Mouse (Mus musculus): ENCODE measurements around the gene Dpysl5.

Gene Dpysl5

DNA sequence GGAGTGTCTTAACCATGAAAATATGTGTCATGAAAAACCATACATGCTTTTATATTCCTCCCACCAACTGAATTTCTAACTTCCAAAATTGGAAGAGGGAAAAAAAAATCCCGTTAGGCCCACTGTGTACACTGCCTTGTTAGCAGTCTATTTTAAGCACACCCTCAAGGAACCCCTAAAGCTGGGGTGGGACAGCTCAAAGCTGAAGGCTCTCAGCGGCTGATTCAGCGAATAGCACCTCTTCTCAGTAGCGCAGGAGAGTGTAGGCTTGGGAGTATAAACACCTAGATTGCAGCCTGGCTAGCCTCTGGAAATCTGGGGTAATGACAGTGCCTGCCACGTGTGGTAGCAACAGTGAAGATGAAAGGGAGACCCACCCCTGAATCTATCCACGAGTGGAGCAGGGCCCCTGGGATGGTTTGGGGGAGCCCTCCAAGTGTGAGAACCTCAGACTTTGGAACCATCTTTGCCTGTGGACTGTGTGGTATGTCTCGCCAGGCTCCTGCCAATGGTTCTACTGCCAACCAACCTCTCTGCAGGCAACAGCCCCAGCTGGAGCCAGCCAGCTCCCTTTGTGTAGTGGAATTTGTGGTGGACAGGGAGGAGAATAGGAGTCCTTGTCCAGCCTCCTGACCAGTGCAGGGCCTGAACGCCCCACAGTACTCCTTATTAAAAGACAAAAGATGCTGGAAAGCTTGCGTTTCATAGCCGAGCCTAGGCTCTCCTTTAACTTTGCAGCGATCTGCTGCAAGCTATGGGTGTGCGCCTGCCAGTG lies 54.4 kb downstream of the Dpysl5 start:
- no peak for DNase-seq

DNA sequence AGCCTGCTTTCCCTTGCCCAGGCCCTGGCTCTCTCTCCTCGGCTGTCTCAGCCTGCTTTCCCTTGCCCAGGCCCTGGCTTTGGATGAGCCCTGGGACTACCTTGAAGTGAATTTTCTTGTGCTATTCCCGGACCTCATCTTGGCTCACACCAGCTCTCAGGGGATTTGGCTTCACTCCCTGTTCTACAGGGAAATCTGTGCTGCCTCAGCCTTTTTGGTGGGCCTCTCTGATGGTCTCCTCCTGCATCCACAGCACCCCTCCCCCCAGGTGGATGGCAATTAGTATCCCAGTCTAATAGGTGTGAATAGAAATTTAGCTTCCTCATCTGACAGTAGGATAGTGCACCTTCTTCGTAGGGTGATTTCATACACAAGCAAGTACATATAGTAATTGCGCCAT lies 56.7 kb downstream of the Dpysl5 start:
- no peak for DNase-seq

DNA sequence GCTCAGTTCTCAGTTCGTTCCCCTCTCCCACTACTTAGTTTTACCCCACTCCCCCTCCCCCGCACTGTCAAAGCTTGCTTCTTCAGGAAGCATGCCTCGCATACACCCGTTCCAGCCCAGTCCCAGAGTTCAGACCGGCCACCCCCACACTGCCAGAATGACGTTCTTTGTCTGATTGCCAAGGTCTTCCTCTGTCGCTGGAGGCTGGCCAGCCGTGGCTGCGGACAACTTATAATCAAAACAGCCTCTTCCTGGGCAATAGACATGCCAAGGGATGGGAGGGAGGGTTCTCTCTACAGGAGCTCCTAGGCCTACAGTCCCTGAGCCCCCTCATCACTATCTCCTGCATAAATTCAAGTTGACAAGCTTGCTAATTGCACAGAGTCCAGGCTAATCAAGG lies 57.2 kb downstream of the Dpysl5 start:
- peak; percentile 93 for DNase-seq

DNA sequence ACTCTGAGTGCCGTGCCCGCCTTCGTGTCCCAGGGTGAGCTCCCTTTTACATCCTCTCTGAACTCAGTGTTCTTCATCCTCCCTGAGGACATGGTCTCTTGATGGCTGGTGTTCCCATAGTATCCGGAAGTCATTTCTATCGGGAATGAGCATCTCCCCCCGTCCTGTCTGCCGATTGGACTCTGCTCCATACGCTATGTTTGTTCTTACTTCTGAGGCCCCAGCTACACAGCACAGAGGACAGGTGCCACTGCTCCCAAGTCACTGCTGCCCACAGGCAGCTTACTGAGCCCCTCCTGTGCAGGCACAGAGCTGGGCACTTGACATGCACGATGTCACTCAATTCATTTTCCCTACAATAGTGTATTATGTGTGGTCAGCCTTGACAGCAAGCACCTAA lies 57.7 kb downstream of the Dpysl5 start:
- DNase-seq = peak; percentile 22

DNA sequence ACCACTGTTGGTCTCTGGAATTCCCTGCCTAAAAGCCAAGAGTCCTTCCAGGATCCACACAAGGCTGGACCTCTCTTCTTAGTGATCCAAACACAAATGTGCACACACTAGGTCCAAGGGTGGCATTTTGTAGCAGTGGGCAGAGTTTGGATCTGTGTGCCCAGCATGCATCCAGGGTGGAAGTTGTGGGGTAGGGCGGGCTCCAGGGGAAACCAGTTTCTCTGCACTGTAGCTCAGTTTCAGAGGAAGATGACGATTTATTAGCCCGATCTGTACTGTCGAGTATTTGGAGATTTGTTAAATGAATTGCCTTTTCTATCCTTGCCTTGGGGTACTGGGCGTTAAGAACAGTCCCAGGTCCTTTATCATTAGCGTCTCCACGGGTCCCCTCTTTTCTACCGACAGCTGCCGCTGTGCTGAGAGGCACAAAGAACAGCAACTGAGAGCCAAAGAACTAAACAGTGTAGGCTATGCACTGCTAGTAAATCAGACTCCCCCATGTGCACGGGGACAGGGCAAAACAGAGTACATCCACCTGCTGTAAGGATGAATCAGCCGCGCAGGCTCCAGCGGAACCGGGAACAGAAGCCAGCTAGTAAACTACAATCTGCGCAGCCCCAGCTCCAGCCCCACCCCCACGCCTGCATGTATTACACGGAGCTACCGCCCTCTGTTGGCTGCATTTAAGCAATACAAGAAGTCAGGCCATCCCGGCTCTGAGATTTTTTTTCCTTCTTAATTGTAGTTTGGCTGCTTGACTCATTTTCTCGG lies 63.4 kb downstream of the Dpysl5 start:
- peak; percentile 95 for DNase-seq

DNA sequence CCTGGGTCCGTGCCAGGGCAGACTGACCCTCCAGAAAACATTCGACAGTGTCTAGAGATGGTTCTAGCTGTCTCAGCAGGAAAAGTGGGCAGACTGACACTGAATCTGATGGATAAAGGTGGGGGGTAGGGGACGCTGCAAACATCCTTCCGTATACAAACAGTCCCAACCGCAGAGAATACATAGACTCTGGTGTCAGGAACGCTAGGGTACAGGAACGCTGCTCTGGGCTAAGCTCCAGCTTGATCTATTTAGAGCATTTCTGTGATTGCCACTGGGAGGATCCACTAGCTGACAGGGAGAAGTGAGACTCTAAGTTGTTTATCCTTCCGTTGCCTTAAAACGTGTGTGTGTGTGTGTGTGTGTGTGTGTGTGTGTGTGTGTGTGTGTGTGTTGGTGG lies 69.3 kb downstream of the Dpysl5 start:
- peak; percentile 72 for DNase-seq

- DNase-seq = peak; percentile 32
These were observed 69.8 kb downstream of the Dpysl5 start for GRCm38 (mm10) chr5:30781147-30781546.

DNA sequence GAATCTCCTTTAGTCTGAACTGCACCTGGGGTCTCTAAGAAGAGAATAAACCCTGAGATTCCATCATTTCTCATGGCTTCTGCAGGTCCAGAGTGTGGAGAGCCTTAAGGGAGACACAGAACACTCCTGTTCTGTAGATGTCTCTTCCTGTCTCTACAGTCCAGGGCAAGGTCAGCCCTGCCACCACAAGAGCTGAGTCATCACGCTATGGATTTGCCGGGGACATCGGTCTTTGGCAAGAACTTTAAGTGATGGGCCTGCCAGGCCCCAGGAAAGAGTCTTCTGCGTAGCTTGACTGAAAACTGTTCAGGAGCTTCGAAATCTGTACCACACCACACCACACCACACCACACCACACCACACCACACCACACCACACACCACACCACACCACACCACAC lies 76.0 kb downstream of the Dpysl5 start:
- DNase-seq = no peak

DNA sequence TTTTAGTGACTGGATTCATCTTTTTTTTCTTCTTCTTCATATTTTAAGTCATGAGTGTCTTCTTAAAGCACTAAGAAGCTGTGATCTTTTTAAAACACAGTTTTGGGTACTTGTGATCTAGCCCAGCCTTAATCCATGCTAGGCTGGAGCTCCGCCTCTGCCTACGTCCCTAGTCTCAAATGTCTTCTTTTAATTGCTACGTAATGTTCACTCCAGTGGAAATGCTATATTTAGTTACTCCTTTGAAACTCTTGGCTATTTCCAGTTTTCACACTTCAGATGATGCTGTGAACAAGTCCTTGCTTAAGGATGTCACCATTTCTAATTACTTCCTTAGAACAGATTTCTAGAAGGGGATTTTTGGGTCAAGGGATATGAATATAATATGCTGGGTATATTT lies 78.7 kb downstream of the Dpysl5 start:
- DNase-seq = no peak

GRCm38 (mm10) chr5:30796125-30796524 lies 84.8 kb downstream of the Dpysl5 start:
- DNase-seq = peak; percentile 89

DNA sequence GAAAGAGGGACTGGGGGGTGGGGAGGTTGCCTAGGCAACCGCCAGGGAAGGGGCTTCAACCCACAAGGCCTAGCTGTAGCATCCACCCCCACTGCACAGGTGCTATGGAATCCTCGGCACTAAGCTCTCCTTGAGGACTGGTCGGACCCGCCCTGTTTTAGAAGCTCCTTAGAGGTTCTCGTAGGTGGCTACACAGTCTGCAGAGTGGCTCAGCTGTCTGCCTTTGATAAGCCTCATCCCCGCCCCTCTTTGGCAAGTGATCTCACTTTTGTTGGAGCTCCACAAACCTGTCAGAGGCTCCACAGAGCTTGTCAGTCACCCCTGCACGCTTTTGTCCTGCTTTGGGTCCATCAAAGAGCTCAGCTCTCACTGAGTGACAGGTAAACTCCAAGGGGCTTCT lies 86.1 kb downstream of the Dpysl5 start:
- no peak for DNase-seq

- no peak for DNase-seq
These were observed 86.6 kb downstream of the Dpysl5 start for GRCm38 (mm10) chr5:30797982-30798381.

DNA sequence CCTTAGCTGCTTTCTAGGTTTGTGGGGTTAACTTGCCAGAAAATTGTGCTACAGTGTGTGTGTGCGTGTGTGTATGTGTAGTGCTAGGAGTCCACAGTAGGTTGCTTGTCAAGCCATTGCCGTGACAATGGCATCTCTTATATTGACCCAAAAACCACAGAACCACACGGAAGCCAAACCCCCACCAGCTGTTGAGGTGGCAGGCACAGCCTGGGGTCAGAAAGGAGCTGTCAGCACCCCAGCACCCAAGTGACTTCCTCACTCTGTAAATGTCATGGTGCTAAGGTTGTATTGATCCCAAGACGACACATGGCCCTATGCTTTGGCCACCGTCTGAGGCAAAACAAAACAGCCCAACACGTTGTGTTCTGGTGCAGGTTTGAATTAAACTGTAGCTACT lies 87.6 kb downstream of the Dpysl5 start:
- DNase-seq = no peak

GRCm38 (mm10) chr5:30802724-30803467 lies 91.5 kb downstream of the Dpysl5 start:
- DNase-seq = peak; percentile 54

DNA sequence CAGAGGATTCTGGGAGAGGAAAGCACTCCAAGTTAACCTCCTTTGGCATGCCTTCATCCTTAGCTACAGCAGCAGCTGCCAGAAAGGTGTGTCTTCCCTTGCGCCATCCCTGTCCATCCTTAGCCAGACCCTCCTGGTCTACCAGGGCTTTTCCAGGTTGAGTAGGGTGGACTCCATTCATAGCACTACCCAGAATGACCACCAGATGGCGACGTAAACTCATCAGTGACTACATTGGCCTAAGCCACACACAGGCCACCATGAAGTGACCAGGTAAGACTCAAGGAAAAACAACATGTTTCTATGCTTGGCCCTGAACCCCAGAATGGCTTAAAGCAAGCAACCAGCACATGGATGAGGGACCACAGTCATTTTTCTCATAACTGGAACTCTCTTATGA lies 94.7 kb downstream of the Dpysl5 start:
- DNase-seq = peak; percentile 91

- peak; percentile 93 for DNase-seq
These were observed 103.2 kb downstream of the Dpysl5 start, which contains the start of gene Mapre3 for GRCm38 (mm10) chr5:30814424-30815119. Mapre3 (plus strand) TSS chr5:30814641.

- no peak for DNase-seq
These were observed 103.7 kb downstream of the Dpysl5 start for GRCm38 (mm10) chr5:30815120-30815465.

GRCm38 (mm10) chr5:30816261-30816791 lies 105.0 kb downstream of the Dpysl5 start:
- peak; percentile 53 for DNase-seq

- DNase-seq = no peak
These were observed 107.5 kb downstream of the Dpysl5 start for GRCm38 (mm10) chr5:30818758-30819309.

GRCm38 (mm10) chr5:30822689-30823088 lies 111.3 kb downstream of the Dpysl5 start:
- DNase-seq = no peak

GRCm38 (mm10) chr5:30823091-30823490 lies 111.7 kb downstream of the Dpysl5 start:
- no peak for DNase-seq

Measured in lung, postnatal 10 days (tissue).